Mouse (Mus musculus): ENCODE data around the gene Igsf11. TPM values are rescaled to one million over a fixed set of nuclear protein-coding genes. Genes with fewer than 3 reads are reported as not detected.

The Igsf11 gene
- total RNA-seq, 1 experiment, result 5.0 TPM

GRCm38 (mm10) chr16:38954501-38955288 is 62.2 kb downstream of the Igsf11 start:
- TF ChIP-seq CHD2 (IDR thresholded peaks at IDR 0.05; ENCODE audit: low read depth, low read length) (no peak), ZNF384 (IDR thresholded peaks at IDR 0.05; ENCODE audit: low read depth, low read length) (no peak), MAFK (IDR thresholded peaks at IDR 0.05; ENCODE audit: insufficient read depth, low read depth, low read length) (no peak), ZC3H11A (IDR thresholded peaks at IDR 0.05; ENCODE audit: borderline replicate concordance, low read depth, low read length) (no peak), HCFC1 (IDR thresholded peaks at IDR 0.05; ENCODE audit: borderline replicate concordance, insufficient read depth, low read length) (no peak)
- Histone ChIP-seq H3K27ac (ENCODE audit: insufficient read depth, low read depth, low read length, poor library complexity, severe bottlenecking) (no peak overlapping the region), H3K9ac (ENCODE audit: insufficient read depth, low read depth, low read length, poor library complexity, severe bottlenecking) (no peak overlapping the region), H3K36me3 (ENCODE audit: control insufficient read depth, insufficient read depth, low read length, poor library complexity, severe bottlenecking) (no peaks in the 10 kb centered on the region), H3K4me1 (ENCODE audit: control insufficient read depth in 2 of 2, insufficient read depth in 2 of 2, low read length in 2 of 2, poor library complexity in 1 of 2) (no peaks in the 10 kb centered on the region), H3K9me3 (ENCODE audit: control insufficient read depth, insufficient read depth, low read depth, low read length) (no peaks in the 10 kb centered on the region), H3K4me3 (ENCODE audit: insufficient read depth in 1 of 2, low read depth in 1 of 2, low read length in 2 of 2, poor library complexity in 1 of 2, severe bottlenecking in 1 of 2) (no peak overlapping the region)
- DNase-seq (ENCODE audit: low read depth, low spot score), result no peak
- in situ Hi-C loops (cut with MboI; ENCODE audit: low sequenced_read_pairs in 2 of 2, unreplicated experiment in 2 of 2), result no loop called here

GRCm38 (mm10) chr16:38955296-38955695 is 62.8 kb downstream of the Igsf11 start:
- no peak for DNase-seq (ENCODE audit: low read depth, low spot score)
- Histone ChIP-seq H3K4me3 (ENCODE audit: insufficient read depth in 1 of 2, low read depth in 1 of 2, low read length in 2 of 2, poor library complexity in 1 of 2, severe bottlenecking in 1 of 2) (no peak overlapping the region), H3K27ac (ENCODE audit: insufficient read depth, low read depth, low read length, poor library complexity, severe bottlenecking) (no peak overlapping the region), H3K9me3 (ENCODE audit: control insufficient read depth, insufficient read depth, low read depth, low read length) (no peaks in the 10 kb centered on the region), H3K4me1 (ENCODE audit: control insufficient read depth in 2 of 2, insufficient read depth in 2 of 2, low read length in 2 of 2, poor library complexity in 1 of 2) (no peaks in the 10 kb centered on the region), H3K9ac (ENCODE audit: insufficient read depth, low read depth, low read length, poor library complexity, severe bottlenecking) (no peak overlapping the region), H3K36me3 (ENCODE audit: control insufficient read depth, insufficient read depth, low read length, poor library complexity, severe bottlenecking) (no peaks in the 10 kb centered on the region)
- TF ChIP-seq CHD2 (IDR thresholded peaks at IDR 0.05; ENCODE audit: low read depth, low read length), result no peak
- no peak for TF ChIP-seq ZC3H11A (IDR thresholded peaks at IDR 0.05; ENCODE audit: borderline replicate concordance, low read depth, low read length)
- TF ChIP-seq MAFK (IDR thresholded peaks at IDR 0.05; ENCODE audit: insufficient read depth, low read depth, low read length), result no peak
- no peak for TF ChIP-seq HCFC1 (IDR thresholded peaks at IDR 0.05; ENCODE audit: borderline replicate concordance, insufficient read depth, low read length)
- TF ChIP-seq ZNF384 (IDR thresholded peaks at IDR 0.05; ENCODE audit: low read depth, low read length), result no peak
- in situ Hi-C loops (cut with MboI; ENCODE audit: low sequenced_read_pairs in 2 of 2, unreplicated experiment in 2 of 2), result no loop called here

- DNase-seq (ENCODE audit: low read depth, low spot score), result no peak
- Histone ChIP-seq H3K27ac (ENCODE audit: insufficient read depth, low read depth, low read length, poor library complexity, severe bottlenecking) (no peak overlapping the region), H3K36me3 (ENCODE audit: control insufficient read depth, insufficient read depth, low read length, poor library complexity, severe bottlenecking) (no peaks in the 10 kb centered on the region), H3K9me3 (ENCODE audit: control insufficient read depth, insufficient read depth, low read depth, low read length) (no peaks in the 10 kb centered on the region), H3K4me3 (ENCODE audit: insufficient read depth in 1 of 2, low read depth in 1 of 2, low read length in 2 of 2, poor library complexity in 1 of 2, severe bottlenecking in 1 of 2) (no peak overlapping the region), H3K4me1 (ENCODE audit: control insufficient read depth in 2 of 2, insufficient read depth in 2 of 2, low read length in 2 of 2, poor library complexity in 1 of 2) (no peaks in the 10 kb centered on the region), H3K9ac (ENCODE audit: insufficient read depth, low read depth, low read length, poor library complexity, severe bottlenecking) (no peak overlapping the region)
- in situ Hi-C loops (cut with MboI; ENCODE audit: low sequenced_read_pairs in 2 of 2, unreplicated experiment in 2 of 2), result no loop called here
- no peak for TF ChIP-seq CHD2 (IDR thresholded peaks at IDR 0.05; ENCODE audit: low read depth, low read length)
- no peak for TF ChIP-seq MAFK (IDR thresholded peaks at IDR 0.05; ENCODE audit: insufficient read depth, low read depth, low read length)
- no peak for TF ChIP-seq HCFC1 (IDR thresholded peaks at IDR 0.05; ENCODE audit: borderline replicate concordance, insufficient read depth, low read length)
- TF ChIP-seq ZC3H11A (IDR thresholded peaks at IDR 0.05; ENCODE audit: borderline replicate concordance, low read depth, low read length), result no peak
- TF ChIP-seq ZNF384 (IDR thresholded peaks at IDR 0.05; ENCODE audit: low read depth, low read length), result no peak
Measured at GRCm38 (mm10) chr16:38958801-38959200, 66.3 kb downstream of the Igsf11 start.

DNA sequence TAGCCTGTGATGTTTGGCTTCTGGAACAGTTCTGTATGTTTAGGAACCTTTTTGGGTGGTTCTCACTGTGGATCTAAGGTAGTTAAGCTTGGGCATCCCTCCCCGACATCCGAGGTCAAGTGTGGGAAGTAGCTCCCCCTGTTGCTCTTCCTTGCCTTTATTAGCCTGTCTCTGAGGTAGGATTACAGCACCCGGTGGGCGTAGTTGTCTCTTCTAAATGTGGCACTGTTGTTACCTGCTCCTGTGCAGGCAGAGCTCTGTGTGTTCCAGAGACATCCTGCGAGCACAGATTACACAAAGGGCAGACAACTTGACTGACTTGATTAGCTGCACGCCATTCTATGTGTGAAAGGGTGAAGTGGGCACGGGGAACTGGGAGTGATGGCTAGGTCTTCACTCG is 68.1 kb downstream of the Igsf11 start:
- in situ Hi-C loops (cut with MboI; ENCODE audit: low sequenced_read_pairs in 2 of 2, unreplicated experiment in 2 of 2), result no loop called here
- Histone ChIP-seq H3K9me3 (ENCODE audit: control insufficient read depth, insufficient read depth, low read depth, low read length) (no peaks in the 10 kb centered on the region), H3K36me3 (ENCODE audit: control insufficient read depth, insufficient read depth, low read length, poor library complexity, severe bottlenecking) (no peaks in the 10 kb centered on the region), H3K27ac (ENCODE audit: insufficient read depth, low read depth, low read length, poor library complexity, severe bottlenecking) (no peak overlapping the region), H3K4me1 (ENCODE audit: control insufficient read depth in 2 of 2, insufficient read depth in 2 of 2, low read length in 2 of 2, poor library complexity in 1 of 2) (no peaks in the 10 kb centered on the region), H3K4me3 (ENCODE audit: insufficient read depth in 1 of 2, low read depth in 1 of 2, low read length in 2 of 2, poor library complexity in 1 of 2, severe bottlenecking in 1 of 2) (no peak overlapping the region), H3K9ac (ENCODE audit: insufficient read depth, low read depth, low read length, poor library complexity, severe bottlenecking) (no peak overlapping the region)
- TF ChIP-seq HCFC1 (IDR thresholded peaks at IDR 0.05; ENCODE audit: borderline replicate concordance, insufficient read depth, low read length) (no peak), ZNF384 (IDR thresholded peaks at IDR 0.05; ENCODE audit: low read depth, low read length) (no peak), MAFK (IDR thresholded peaks at IDR 0.05; ENCODE audit: insufficient read depth, low read depth, low read length) (no peak), CHD2 (IDR thresholded peaks at IDR 0.05; ENCODE audit: low read depth, low read length) (no peak), ZC3H11A (IDR thresholded peaks at IDR 0.05; ENCODE audit: borderline replicate concordance, low read depth, low read length) (no peak)
- DNase-seq (ENCODE audit: low read depth, low spot score), result no peak
